Mouse (Mus musculus) thymus, postnatal 14 days (tissue): ENCODE measurements around the gene Ttll11.

ENCODE experiments used
- DNase-seq: peaks from one replicate; pipeline ENCODE4 v3.0.0; 2021

Ttll11 gene

GRCm38 (mm10) chr2:35818883-35819282, 160.8 kb downstream of the Ttll11 start:
- DNase-seq = no peak

DNA sequence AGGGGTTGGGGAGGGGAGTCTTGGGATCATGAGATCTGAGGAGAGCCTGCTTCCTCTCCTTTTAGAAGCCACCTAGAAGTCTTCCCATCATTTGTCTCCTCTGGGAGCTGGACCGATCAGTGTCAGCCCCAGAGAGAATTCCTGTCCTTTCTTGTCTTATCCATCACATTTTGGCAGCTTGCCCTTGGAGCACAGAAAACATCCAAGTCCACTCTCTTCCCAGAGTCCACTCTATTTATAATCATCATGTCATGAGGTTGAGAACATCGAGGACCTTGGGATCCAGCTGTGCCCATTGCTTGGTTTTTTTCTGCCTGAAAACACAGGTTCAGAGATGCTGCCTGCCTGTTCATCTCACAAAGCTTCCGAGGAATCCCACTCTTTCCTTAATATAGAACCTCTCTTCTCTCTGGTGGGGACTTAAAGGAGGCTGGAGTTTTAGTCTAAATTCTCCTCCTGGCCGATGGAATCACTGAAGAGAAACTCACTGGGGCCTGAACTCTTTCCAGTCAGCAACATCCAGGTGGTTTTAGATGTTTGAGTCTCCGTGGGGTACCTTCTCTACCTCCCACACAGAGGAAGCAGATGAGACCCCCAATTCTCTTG, 163.6 kb downstream of the Ttll11 start:
- no peak for DNase-seq

GRCm38 (mm10) chr2:35812561-35812933, 167.2 kb downstream of the Ttll11 start:
- no peak for DNase-seq

- DNase-seq = no peak
Observed at GRCm38 (mm10) chr2:35811801-35812560, 167.7 kb downstream of the Ttll11 start.

DNA sequence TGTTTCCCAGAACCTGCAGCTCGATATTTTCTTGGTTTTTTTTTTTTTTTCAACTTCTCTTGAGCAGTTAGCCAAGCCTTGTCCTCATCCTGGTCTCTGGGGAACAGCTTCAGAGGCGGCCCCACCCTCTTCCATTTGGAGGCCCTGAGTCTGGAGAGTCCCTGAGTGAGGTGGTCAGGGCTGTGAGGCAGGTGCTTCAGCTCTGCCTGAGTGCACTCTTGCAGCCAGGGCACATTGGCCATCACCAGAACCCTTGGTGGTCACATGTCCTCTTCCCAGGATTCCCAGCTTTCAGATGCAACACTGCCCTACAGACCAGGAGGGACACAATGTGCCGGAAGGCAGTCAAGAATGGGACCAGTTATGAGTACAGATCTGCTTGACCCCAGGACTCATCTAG, 169.7 kb downstream of the Ttll11 start:
- no peak for DNase-seq

GRCm38 (mm10) chr2:35809141-35809540, 170.6 kb downstream of the Ttll11 start:
- DNase-seq = no peak

GRCm38 (mm10) chr2:35805881-35806280, 173.8 kb downstream of the Ttll11 start:
- DNase-seq = no peak

- DNase-seq = no peak
Observed at GRCm38 (mm10) chr2:35803095-35803494, 176.6 kb downstream of the Ttll11 start.

DNA sequence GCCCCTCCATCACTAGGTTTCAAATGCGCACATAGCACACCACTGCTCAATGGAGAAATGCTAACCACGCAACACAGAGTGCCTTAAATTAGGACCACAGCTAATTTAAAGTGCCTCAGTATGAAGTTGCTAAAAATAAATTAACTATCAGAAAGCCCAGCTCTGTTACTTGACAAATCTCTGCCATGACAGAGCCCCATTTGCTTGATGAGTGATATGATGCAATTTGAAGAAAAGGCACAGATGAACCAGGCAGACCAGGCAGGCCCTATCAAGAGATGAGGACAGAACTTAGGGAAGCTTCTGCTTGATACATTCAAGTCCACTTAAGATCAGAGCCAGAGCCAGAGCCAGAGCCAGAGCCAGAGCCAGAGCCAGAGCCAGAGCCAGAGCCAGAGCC, 178.0 kb downstream of the Ttll11 start:
- no peak for DNase-seq

DNA sequence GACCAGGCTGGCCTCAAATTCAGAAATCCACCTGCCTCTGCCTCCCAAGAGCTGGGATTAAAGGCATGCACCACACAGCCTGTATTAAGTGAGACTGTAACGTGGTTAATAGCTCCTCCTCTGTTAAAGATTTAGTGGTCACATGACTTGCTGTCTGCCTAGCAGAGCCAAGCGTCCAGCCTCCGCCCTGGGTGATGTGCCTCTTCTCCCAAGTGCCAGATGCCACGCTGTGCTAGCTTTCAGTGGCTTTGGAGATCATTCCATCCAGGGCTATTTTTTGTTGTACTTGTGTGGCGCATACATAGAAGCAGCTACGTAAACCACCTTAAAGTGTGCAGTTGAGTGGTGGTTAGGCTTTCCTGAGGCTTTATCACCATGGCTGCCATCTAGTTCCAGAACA, 180.6 kb downstream of the Ttll11 start:
- DNase-seq = no peak

- DNase-seq = no peak
Observed at GRCm38 (mm10) chr2:35797998-35798397, 181.7 kb downstream of the Ttll11 start.

DNA sequence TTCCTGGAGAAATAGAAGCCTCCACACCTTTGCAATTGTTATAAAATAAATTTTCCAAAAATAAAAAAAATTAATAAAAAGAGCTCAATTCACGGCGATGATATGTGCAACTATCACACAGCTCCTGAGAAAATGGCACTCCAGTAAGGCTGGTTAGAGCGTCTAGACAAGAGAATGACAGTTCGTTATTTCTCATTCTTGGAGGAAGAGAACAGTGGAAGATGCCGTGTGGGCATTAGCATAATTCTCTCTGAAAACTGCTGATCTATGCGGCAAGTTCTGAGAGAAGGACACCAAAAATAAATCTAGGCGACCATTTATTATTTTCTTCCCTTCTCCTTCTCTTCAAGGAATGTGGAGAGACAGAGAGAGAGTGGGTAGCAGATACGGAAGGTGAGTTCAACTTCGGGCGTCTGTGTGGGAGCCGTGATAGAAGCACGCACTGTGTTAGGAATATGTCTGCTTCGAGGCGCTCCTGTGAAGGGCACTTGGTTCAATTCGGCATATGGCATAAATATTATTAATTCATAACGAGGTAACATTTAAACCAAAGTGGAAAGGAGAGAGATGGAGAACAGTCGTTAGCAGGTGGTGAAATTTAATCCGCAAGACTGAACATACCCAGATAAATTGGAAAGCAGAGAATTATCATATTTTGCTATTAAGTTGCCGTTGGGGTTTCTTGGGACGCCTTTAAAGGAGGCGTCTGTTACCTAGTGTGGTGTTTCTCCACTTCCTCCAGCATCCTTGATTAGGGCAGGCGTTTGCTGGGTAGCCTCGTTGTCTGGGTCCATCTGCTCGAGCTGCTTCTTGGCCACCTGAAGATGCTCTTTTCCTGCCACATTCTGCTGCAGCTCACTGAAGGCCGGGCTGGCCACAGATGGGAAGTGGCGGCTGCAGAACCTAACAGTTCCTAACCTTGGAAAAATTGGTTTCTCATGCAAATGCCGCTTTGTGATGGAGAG, 190.1 kb downstream of the Ttll11 start:
- no peak for DNase-seq

DNA sequence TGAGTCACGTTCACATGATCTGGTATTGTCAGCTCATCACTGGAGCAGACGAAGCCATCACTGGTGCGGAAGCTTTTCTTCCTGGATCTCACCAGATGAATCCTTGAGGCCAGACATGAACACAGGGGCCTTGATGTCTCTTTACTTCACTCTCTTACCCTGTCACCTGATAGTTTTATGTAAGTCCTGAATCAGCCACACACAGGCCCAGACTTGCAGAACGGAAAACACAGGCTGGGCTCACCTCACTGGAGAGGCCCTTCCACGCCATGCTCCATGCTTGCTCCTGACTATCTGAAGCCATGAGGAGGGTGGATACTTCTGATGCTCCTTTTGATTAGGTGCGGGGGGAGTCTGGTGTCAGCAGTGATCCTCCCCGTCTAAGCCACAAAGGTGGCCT, 193.8 kb downstream of the Ttll11 start:
- DNase-seq = no peak

- DNase-seq = no peak
Observed at GRCm38 (mm10) chr2:35783368-35783767, 196.3 kb downstream of the Ttll11 start.

- DNase-seq = no peak
Observed at GRCm38 (mm10) chr2:35779266-35779665, 200.4 kb downstream of the Ttll11 start.

- no peak for DNase-seq
Observed at GRCm38 (mm10) chr2:35776935-35777334, 202.8 kb downstream of the Ttll11 start.

DNA sequence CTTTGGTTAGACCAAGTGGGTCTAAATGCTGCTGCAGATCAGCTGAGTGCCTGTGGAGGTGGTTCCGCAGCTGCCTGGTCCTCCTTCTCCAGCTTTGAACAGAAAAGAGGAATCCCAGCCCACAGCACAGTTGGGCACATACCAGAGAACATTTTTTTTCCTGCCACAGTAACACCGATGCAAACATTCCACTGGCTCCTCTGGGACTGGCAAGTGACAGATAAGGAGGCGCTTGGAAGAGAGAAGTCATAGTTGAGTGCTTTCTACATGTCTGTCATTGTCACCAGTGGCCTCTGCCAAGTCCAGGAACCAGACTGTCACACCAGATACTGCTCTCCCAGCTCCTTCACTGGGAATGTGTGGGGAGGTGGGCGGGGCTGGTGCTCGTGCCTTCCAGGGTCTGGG, 204.1 kb downstream of the Ttll11 start:
- DNase-seq = no peak

DNA sequence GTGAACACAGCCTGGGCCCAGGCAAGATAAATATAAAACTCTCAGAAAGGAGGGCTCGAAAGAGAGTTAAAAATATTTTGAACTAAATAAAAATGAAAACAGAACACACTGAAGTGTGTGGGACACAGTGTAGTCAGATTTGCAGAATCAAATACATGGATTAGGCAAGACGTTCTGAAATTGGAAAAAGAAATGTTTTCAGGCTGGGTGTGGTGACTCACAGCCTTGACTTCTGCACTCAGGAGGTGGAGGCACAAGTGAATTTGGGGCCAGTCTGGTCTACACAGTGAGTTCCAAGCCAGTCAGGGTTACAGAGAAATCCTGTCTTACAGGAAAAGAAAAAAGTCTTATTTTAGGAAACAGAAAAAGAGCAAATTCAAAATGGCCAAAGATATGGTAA, 209.2 kb downstream of the Ttll11 start:
- DNase-seq = no peak

GRCm38 (mm10) chr2:35769398-35769797, 210.3 kb downstream of the Ttll11 start:
- no peak for DNase-seq

DNA sequence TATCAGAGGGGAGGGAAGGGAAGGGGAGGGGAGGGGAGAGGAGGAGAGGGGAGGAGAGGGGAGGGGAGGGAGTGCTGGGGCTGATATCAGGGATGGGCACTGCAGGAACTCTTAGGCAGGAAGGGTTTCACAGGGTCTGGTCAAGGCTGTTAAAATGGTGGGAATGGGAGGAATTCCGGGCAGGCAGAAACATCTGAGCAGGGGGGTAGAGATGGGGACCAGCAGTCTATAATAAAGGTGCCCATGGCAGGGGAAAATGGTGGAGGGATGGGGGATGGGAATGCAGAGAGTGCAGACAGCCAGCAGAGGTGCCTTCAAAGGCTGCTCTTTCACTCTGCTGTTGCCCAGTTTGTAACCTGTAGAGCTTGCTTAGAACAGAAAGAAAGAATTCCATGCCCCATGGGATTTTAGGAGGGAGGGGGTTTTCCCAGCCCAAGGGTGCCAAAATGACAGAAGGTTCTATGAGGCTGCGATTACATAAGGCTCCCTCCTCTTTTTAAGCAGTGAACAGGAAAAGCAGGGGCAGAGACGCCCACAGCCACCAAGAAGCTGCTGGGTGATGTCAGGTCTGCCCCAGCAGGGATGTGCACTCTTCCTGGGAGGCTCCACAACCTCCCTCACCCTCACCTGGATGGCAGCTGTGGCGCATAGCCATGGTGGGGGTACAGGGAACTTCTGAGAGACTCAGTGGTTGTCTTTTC, 211.0 kb downstream of the Ttll11 start:
- no peak for DNase-seq

- no peak for DNase-seq
Observed at GRCm38 (mm10) chr2:35767834-35768537, 211.7 kb downstream of the Ttll11 start.

DNA sequence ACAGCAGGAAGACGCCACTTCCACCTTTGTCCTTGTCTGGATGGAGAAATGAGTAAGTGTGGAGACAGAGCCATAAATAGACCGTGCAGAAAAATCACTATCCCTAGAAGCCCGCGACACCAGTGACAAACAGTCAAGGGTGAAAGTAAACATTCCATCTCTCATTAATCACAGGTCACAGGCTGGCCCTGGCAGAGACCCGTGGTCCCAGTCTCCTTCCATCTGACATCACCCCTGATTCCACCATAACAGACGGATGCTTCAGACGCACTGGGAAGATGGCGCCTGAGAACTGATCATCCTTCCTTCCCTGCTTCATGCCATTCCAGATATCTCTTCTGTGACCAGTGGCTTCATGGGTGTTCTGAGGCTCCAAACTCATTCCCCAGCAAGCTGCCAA, 215.4 kb downstream of the Ttll11 start:
- DNase-seq = no peak
